Mouse (Mus musculus) forebrain, embryonic 12.5 days (tissue): ENCODE results near the gene Hormad1. TPM values are rescaled to one million over a fixed set of nuclear protein-coding genes. Genes with fewer than 3 reads are reported as not detected.
"Not testable (repeated sequence)": the region's sequence is repeated elsewhere in the genome, so short reads cannot be mapped to it uniquely, and the experiment has no call there.

Source experiments
- ATAC-seq: fragments of 200-750 bp; cut with Nextera tagmentation; 2 replicates; pipeline ENCODE4 v1.8.0; 2017; ENCODE audit warnings: moderate TSS enrichment; ENCODE audit not compliant: low FRiP score
- H3K27ac ChIP-seq: fragments of 300-500 bp; sonication (generic); 2 replicates; pipeline ENCODE4 v1.5.1; 2016; ENCODE audit warnings: mild to moderate bottlenecking
- H3K27me3 ChIP-seq: fragments of 300-500 bp; sonication (generic); 2 replicates; pipeline ENCODE4 v1.6.1; 2016; ENCODE audit warnings: mild to moderate bottlenecking
- H3K36me3 ChIP-seq: fragments of 300-500 bp; sonication (generic); replicated peaks from 2 replicates; pipeline ENCODE4 v1.6.1; 2016; ENCODE audit warnings: mild to moderate bottlenecking
- H3K4me1 ChIP-seq: fragments of 300-500 bp; sonication (generic); 2 replicates; pipeline ENCODE4 v1.6.1; 2016
- H3K4me2 ChIP-seq: fragments of 300-500 bp; sonication (generic); 2 replicates; pipeline ENCODE4 v1.6.1; 2016; ENCODE audit warnings: mild to moderate bottlenecking, moderate library complexity
- H3K4me3 ChIP-seq: fragments of 300-500 bp; sonication (generic); replicated peaks from 2 replicates; pipeline ENCODE4 v1.5.1; 2016; ENCODE audit warnings: mild to moderate bottlenecking
- H3K9ac ChIP-seq: fragments of 300-500 bp; sonication (generic); 2 replicates; pipeline ENCODE4 v1.6.1; 2016; ENCODE audit warnings: mild to moderate bottlenecking
- H3K9me3 ChIP-seq: fragments of 300-500 bp; sonication (generic); 2 replicates; pipeline ENCODE4 v1.6.1; 2016
- WGBS: fragments of 180-500 bp; shearing (Covaris S2); methylation state at CpG from one replicate; pipeline ENCODE4 v1.1.7; 2016; 5-methylcytosine and 5-hydroxymethylcytosine counted together
- polyA plus RNA-seq: library from polyadenylated mRNA; unstranded; fragments of >200 nt; fragmentation: Nextera tagmentation; extraction: Ambion mirVana; gene quantifications from 2 replicates; pipeline ENCODE4 v1.2.1, GENCODE M21; 2016

Hormad1 gene
- polyA plus RNA-seq, 1 experiment from 2014 or later: not detected

DNA sequence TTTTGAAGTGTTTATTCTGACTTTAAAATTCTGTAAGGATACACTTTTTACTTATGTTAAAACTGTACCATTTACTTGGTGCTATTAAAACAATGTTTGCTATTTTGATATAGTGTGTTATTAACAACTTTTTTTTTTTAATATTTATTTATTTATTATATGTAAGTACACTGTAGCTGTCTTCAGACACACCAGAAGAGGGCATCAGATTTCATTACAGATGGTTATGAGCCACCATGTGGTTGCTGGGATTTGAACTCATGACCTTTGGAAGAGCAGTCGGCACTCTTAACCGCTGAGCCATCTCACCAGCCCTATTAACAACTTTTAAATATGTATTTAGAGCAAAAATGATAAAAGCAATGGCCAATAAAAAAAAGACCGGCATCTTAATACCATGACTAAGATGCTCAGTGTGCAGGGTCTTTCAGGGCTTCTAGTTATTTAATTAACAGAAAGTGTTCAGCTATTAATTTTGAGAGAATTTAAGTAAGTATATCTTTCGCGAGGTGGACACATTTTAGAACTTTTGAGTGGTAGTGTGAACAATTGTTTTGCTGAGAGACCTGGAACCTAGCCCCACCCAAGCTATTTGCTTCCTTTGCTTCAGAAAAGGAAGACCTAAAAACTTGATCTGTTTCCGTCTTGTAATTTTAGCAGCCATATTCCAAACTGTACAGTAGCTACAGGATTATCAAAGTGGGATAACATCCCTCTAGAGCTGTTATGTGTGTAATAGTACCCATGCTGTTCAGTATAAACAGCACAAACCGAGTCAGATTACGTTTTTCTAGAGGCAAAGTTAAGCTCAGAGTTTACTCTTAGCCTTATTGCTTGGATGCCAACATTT, 28.5 kb downstream of the Hormad1 start:
- H3K36me3 ChIP-seq: peaks cover 4% of the 10 kb centered on the region
- WGBS: 52% methylated on average over 8 of the region's 8 CpGs
- ATAC-seq: no peak

DNA sequence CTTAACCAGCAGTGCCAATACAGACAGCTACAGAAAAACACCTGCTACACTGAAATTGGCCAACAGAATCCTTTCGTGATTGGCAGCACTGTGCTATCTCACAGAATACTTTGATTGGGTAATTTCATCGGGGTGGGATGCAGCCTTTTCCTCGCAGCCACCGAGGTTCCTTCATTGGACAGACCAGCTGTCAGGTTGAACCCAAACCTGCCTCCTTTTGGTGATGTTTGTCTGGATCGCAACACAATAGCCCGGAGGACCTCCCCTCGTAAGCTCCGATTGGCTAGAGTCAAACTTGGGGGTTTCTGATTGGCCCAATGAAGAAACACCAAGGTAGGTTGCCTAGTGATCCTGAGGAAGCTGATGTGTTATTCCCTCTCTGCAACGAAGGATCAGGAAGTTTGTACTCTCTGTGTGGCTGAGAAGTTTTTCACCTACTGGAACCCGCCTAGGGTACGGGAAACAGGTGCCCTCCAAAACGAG, 29.2 kb downstream of the Hormad1 start, which contains the start of gene Golph3l:
Gene Golph3l, plus strand, starts transcription at position 331 of the 483 bp plus-strand sequence.
- under 1% methylated on average over 12 of the region's 12 CpGs for WGBS
- Histone ChIP-seq H3K36me3 (peaks cover 6% of the 10 kb centered on the region), H3K9me3 (no peaks in the 10 kb centered on the region), H3K4me3 (peak within 1 kb of the TSS; percentile 73), H3K27ac (peak within 1 kb of the TSS; percentile 77), H3K4me2 (peak within 1 kb of the TSS; percentile 70), H3K4me1 (peaks cover 8% of the 10 kb centered on the region), H3K27me3 (no peaks in the 10 kb centered on the region), H3K9ac (peak within 1 kb of the TSS; percentile 61)
- peak; percentile 100 for ATAC-seq

More for the DNA sequence above, 28.5 kb downstream of the Hormad1 start:
- Histone ChIP-seq H3K9me3 (no peaks in the 10 kb centered on the region), H3K9ac (no peak overlapping the region), H3K4me3 (peak overlapping the region; percentile 73), H3K4me1 (peaks cover 8% of the 10 kb centered on the region), H3K27ac (peak overlapping the region; percentile 77), H3K4me2 (peak overlapping the region; percentile 70), H3K27me3 (no peaks in the 10 kb centered on the region)

GRCm38 (mm10) chr3:95598734-95599133, 39.3 kb downstream of the Hormad1 start:
- Histone ChIP-seq H3K36me3 (peaks cover 24% of the 10 kb centered on the region), H3K27ac (no peak overlapping the region)

GRCm38 (mm10) chr3:95601287-95601686, 41.8 kb downstream of the Hormad1 start:
- no peak for ATAC-seq
- WGBS: 91% methylated on average over 3 of the region's 3 CpGs
- H3K4me2 ChIP-seq: no peak overlapping the region

More at GRCm38 (mm10) chr3:95598734-95599133, 39.3 kb downstream of the Hormad1 start:
- no peak overlapping the region for H3K9ac ChIP-seq
- no peak overlapping the region for H3K4me3 ChIP-seq
- no peak overlapping the region for H3K4me2 ChIP-seq
- no peaks in the 10 kb centered on the region for H3K4me1 ChIP-seq
- H3K9me3 ChIP-seq: no peaks in the 10 kb centered on the region
- H3K27me3 ChIP-seq: no peaks in the 10 kb centered on the region
- ATAC-seq: no peak

DNA sequence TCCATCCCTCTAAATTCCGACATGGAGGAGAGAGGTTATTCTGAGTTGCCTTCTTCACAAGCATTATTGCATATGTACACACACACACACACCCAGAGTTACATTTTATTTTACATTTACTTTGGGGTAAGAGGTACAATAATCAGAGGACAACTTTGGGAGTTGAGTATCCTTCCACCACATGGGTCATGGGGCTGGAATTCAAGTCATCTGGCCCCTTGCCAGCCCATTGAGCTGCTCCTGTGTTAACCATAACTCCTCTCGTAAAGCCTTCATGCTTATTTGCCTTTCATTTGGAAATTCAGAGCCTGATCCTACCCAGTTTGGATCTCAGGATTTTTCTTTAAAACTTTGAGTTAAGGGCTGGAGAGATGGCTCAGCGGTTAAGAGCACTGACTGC, 46.6 kb downstream of the Hormad1 start:
- Histone ChIP-seq H3K4me2 (no peak overlapping the region), H3K4me1 (no peaks in the 10 kb centered on the region), H3K9me3 (no peaks in the 10 kb centered on the region), H3K27ac (no peak overlapping the region), H3K36me3 (peaks cover 30% of the 10 kb centered on the region), H3K4me3 (no peak overlapping the region), H3K9ac (no peak overlapping the region), H3K27me3 (no peaks in the 10 kb centered on the region)
- WGBS: 86% methylated on average over 3 of the region's 3 CpGs
- ATAC-seq: no peak

More at GRCm38 (mm10) chr3:95601287-95601686, 41.8 kb downstream of the Hormad1 start:
- H3K36me3 ChIP-seq: peaks cover 19% of the 10 kb centered on the region; the same call in 1 of the 2 replicates
- no peaks in the 10 kb centered on the region for H3K4me1 ChIP-seq
- no peak overlapping the region for H3K9ac ChIP-seq
- no peaks in the 10 kb centered on the region for H3K27me3 ChIP-seq
- no peak overlapping the region for H3K27ac ChIP-seq
- H3K4me3 ChIP-seq: no peak overlapping the region
- H3K9me3 ChIP-seq: no peaks in the 10 kb centered on the region

DNA sequence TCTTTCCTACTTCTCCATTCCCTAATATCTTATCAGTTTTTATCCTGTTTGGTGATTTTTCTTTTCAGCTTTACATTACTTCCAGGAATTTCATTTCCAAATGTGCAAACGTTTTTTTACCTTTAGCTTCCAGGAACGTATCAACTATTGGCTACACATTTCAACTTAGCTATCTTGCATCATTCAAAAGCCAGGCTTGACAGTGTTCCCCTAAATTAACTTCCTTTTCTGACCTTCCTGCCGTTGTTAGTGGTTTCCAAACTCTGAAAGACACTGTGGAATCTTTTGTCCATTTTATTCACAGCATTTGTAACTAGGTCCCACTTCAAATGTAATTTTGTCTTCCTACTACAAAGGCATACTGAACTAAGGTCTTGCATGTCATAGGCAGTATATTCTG, 49.7 kb downstream of the Hormad1 start:
- H3K9ac ChIP-seq: no peak overlapping the region
- 77% methylated on average over 3 of the region's 3 CpGs for WGBS
- no peak for ATAC-seq
- H3K36me3 ChIP-seq: peaks cover 34% of the 10 kb centered on the region
- no peak overlapping the region for H3K4me3 ChIP-seq
- no peak overlapping the region for H3K27ac ChIP-seq
- no peaks in the 10 kb centered on the region for H3K4me1 ChIP-seq
- no peak overlapping the region for H3K4me2 ChIP-seq
- H3K9me3 ChIP-seq: no peaks in the 10 kb centered on the region
- no peaks in the 10 kb centered on the region for H3K27me3 ChIP-seq

DNA sequence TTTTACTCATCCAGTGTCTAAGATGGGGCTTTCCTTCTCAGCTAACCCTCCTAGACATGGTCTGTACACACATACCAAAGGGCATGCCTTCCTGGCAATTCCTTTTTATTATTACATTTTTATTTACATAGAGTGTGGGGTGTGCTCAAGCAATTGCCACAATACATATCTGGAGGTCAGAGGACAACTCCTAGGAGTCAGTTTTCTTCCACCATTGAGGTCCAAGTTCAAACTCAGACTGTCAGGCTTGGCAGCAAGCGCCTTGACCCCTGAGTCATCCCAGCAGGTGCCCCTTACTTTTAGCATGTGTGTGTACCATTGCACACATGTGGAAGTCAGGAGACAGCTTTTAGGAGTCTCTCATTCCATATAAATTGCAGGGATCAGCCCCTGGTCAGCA, 54.5 kb downstream of the Hormad1 start:
- Histone ChIP-seq H3K4me1 (no peaks in the 10 kb centered on the region), H3K27me3 (no peaks in the 10 kb centered on the region), H3K4me3 (no peak overlapping the region), H3K9ac (no peak overlapping the region), H3K9me3 (no peaks in the 10 kb centered on the region), H3K36me3 (peaks cover 48% of the 10 kb centered on the region), H3K4me2 (no peak overlapping the region), H3K27ac (no peak overlapping the region)
- 92% methylated on average over 1 of the region's 1 CpGs for WGBS
- no peak for ATAC-seq

- no peaks in the 10 kb centered on the region for H3K27me3 ChIP-seq
- WGBS: 94% methylated on average over 1 of the region's 1 CpGs
- no peak for ATAC-seq
- H3K9ac ChIP-seq: no peak overlapping the region
- no peak overlapping the region for H3K4me3 ChIP-seq
- H3K36me3 ChIP-seq: peaks cover 37% of the 10 kb centered on the region
- no peaks in the 10 kb centered on the region for H3K9me3 ChIP-seq
- peaks cover 3% of the 10 kb centered on the region for H3K4me1 ChIP-seq
- no peak overlapping the region for H3K27ac ChIP-seq
- H3K4me2 ChIP-seq: no peak overlapping the region
Measured at GRCm38 (mm10) chr3:95618511-95618910, 59.0 kb downstream of the Hormad1 start.

DNA sequence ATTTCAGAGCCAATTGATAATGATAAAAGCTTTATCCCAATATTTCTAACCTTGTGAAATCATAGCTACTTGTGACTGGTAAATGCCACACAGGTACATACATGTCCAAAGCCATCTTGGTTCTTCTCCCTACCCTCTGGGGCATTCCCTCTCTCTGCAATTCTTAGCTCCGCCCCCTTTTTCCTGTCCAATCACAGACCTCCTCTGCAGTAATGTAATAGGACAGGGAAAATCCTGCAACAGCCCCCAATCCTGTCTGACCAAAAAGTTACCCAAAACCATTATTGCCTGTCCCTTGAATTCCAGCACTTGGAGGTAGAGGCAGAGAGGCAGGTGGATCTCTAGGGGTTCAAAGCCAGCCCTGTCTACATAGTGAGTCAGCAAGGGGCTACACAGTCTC, 61.8 kb downstream of the Hormad1 start:
- Histone ChIP-seq H3K4me3 (no peak overlapping the region), H3K4me1 (peaks cover 19% of the 10 kb centered on the region), H3K27ac (no peak overlapping the region), H3K4me2 (no peak overlapping the region), H3K9me3 (no peaks in the 10 kb centered on the region), H3K9ac (no peak overlapping the region), H3K27me3 (no peaks in the 10 kb centered on the region), H3K36me3 (peaks cover 25% of the 10 kb centered on the region)
- 87% methylated on average over 1 of the region's 1 CpGs for WGBS
- ATAC-seq: no peak

DNA sequence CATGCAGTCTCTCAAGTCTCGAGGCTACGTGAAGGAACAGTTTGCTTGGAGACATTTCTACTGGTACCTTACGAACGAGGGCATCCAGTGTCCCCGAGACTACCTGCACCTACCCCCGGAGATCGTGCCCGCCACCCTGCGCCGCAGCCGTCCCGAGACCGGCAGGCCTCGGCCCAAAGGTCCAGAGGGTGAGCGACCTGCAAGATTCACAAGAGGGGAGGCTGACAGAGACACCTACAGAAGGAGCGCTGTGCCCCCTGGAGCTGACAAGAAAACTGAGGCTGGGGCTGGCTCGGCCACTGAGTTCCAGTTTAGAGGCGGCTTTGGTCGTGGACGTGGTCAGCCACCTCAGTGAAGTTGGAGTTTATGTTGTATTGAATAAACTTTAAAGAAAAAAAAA, 62.9 kb downstream of the Hormad1 start:
- not testable (repeated sequence) for H3K27me3 ChIP-seq, ATAC-seq, H3K9ac ChIP-seq, H3K9me3 ChIP-seq, H3K27ac ChIP-seq, H3K4me2 ChIP-seq, H3K4me3 ChIP-seq
- 94% methylated on average over 20 of the region's 20 CpGs for WGBS
- Histone ChIP-seq H3K36me3 (peaks cover 22% of the 10 kb centered on the region), H3K4me1 (peaks cover 31% of the 10 kb centered on the region)

DNA sequence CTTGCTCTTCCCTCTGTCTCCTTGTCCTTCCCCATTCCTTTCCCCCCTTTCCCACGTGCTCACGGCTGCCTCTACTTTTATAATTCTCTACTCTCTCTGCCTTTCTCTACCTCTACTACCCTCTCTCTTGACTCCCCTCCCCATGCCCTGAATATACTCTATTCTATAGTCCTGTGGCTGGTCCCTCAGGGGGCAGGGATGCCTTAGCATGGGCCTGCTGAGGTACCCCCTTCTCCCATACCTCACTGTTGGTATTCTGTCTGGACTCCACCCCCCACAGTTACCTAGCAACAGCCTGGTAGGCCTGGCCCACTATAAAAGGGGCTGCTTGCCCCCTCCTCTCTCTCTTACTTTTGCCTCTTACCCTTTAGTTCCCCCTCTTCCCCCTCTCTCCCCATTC, 64.1 kb downstream of the Hormad1 start:
- no peak overlapping the region for H3K4me3 ChIP-seq
- H3K9ac ChIP-seq: no peak overlapping the region
- peaks cover 36% of the 10 kb centered on the region for H3K4me1 ChIP-seq
- H3K27ac ChIP-seq: no peak overlapping the region
- no peaks in the 10 kb centered on the region for H3K27me3 ChIP-seq
- WGBS: 63% methylated on average over 2 of the region's 2 CpGs
- H3K9me3 ChIP-seq: no peaks in the 10 kb centered on the region
- H3K36me3 ChIP-seq: peaks cover 23% of the 10 kb centered on the region
- no peak for ATAC-seq
- no peak overlapping the region for H3K4me2 ChIP-seq

GRCm38 (mm10) chr3:95623991-95624515, 64.6 kb downstream of the Hormad1 start:
- H3K4me1 ChIP-seq: peaks cover 36% of the 10 kb centered on the region
- not testable (repeated sequence) for H3K27me3 ChIP-seq, H3K9me3 ChIP-seq
- 0 out of 2 replicates have a peak overlapping the region, but pooled peaks have one; percentile 44 for H3K9ac ChIP-seq
- H3K4me3 ChIP-seq: peak overlapping the region; percentile 65
- H3K27ac ChIP-seq: peak overlapping the region; percentile 78
- peaks cover 26% of the 10 kb centered on the region for H3K36me3 ChIP-seq
- WGBS: 66% methylated on average over 5 of the region's 5 CpGs
- ATAC-seq: 0 out of 2 replicates have a peak, but pooled peaks have one; percentile 1
- peak overlapping the region; percentile 51 for H3K4me2 ChIP-seq
